Mouse (Mus musculus): Measurements from ENCODE around the gene Timm17b.

Timm17b gene

GRCm38 (mm10) chrX:7922032-7922431, 22.9 kb downstream of the Timm17b start:
- DNase-seq: peak; percentile 33

- DNase-seq: no peak
Observed at GRCm38 (mm10) chrX:7926266-7926665, 27.1 kb downstream of the Timm17b start.

GRCm38 (mm10) chrX:7927116-7927515, 28.0 kb downstream of the Timm17b start:
- no peak for DNase-seq

- no peak for DNase-seq
Observed at GRCm38 (mm10) chrX:7928270-7928790, 29.2 kb downstream of the Timm17b start, which contains the start of gene Eras. TSS of gene Eras (minus strand) at chrX:7928607.

GRCm38 (mm10) chrX:7936874-7937273, 37.7 kb downstream of the Timm17b start:
- DNase-seq: no peak

GRCm38 (mm10) chrX:7937667-7938066, 38.5 kb downstream of the Timm17b start:
- no peak for DNase-seq

GRCm38 (mm10) chrX:7945618-7946017, 46.5 kb downstream of the Timm17b start:
- DNase-seq: no peak

GRCm38 (mm10) chrX:7947108-7947899, 48.1 kb downstream of the Timm17b start, which contains the start of gene Hdac6:
TSS of gene Hdac6 (minus strand) at chrX:7947889.
- no peak for DNase-seq

- DNase-seq: peak; percentile 90
Observed at GRCm38 (mm10) chrX:7947900-7948492, 48.8 kb downstream of the Timm17b start.

- no peak for DNase-seq
Observed at GRCm38 (mm10) chrX:7950091-7950490, 50.9 kb downstream of the Timm17b start.
